ENCODE assay signal across 9 mouse cellular contexts in genomic region chr5:111217447-111218110, GRCm38 (mm10).
DNase-seq lines count a peak whose midpoint lies in the region; ATAC-seq and TF ChIP-seq lines count a peak whose summit lies in the region.
"Had no signal": no experiment of that assay in that cellular context is flagged by ENCODE, and none has a peak within 500 bp of the region (broad histone marks: within the 10 kb centered on the region; RNA-seq: fewer than 3 reads in every experiment).

No protein-coding gene starts in this region.

- no peak for ATAC-seq in stomach, embryonic 14.5 days (ENCODE audit: insufficient number of reproducible peaks, insufficient read depth, low FRiP score, low read depth)
- no peak for ATAC-seq in stomach, postnatal 0 days (ENCODE audit: low FRiP score, low TSS enrichment)
- peak; percentile 81 for ATAC-seq in lung, postnatal 0 days

- peak overlapping the region; percentile 39; the same call in 1 of the 2 replicates for H3K27ac ChIP-seq in stomach, embryonic 14.5 days (ENCODE audit: low read length)
- H3K27ac ChIP-seq in stomach, postnatal 0 days (replicated peaks), result no peak overlapping the region
- peak overlapping the region; percentile 63 for H3K27ac ChIP-seq in lung, postnatal 0 days (ENCODE audit: low read length)

- H3K9ac ChIP-seq in stomach, embryonic 14.5 days (replicated peaks; ENCODE audit: low read depth, low read length), result no peak overlapping the region
- H3K9ac ChIP-seq in stomach, postnatal 0 days (ENCODE audit: low read length), result no peak overlapping the region
- H3K9ac ChIP-seq in lung, postnatal 0 days (replicated peaks; ENCODE audit: low read depth), result no peak overlapping the region

- H3K4me1 ChIP-seq in stomach, embryonic 14.5 days (ENCODE audit: control insufficient read depth, insufficient read depth, low read length), result peaks cover 20% of the 10 kb centered on the region
- no peaks in the 10 kb centered on the region for H3K4me1 ChIP-seq in stomach, postnatal 0 days (replicated peaks; ENCODE audit: control insufficient read depth, insufficient read depth)
- no peaks in the 10 kb centered on the region for H3K4me1 ChIP-seq in lung, postnatal 0 days (ENCODE audit: insufficient read depth, low read depth, low read length)

- H3K27me3 ChIP-seq in stomach, embryonic 14.5 days (ENCODE audit: control insufficient read depth, insufficient read depth, low read length), result no peaks in the 10 kb centered on the region
- no peaks in the 10 kb centered on the region for H3K27me3 ChIP-seq in stomach, postnatal 0 days (ENCODE audit: control insufficient read depth, insufficient read depth, low read length)
- no peaks in the 10 kb centered on the region for H3K27me3 ChIP-seq in lung, postnatal 0 days (replicated peaks; ENCODE audit: insufficient read depth, low read length)

- no peak for TF ChIP-seq EP300 in stomach, postnatal 0 days (optimal IDR thresholded peaks at IDR 0.05)
- TF ChIP-seq EP300 in lung, postnatal 0 days (IDR thresholded peaks at IDR 0.05), result no peak

- TF ChIP-seq CTCF in stomach, postnatal 0 days (IDR thresholded peaks at IDR 0.05; ENCODE audit: low read depth), result no peak
- no peak for TF ChIP-seq CTCF in lung, postnatal 0 days (IDR thresholded peaks at IDR 0.05)

- H3K4me2 ChIP-seq in stomach, embryonic 14.5 days (replicated peaks; ENCODE audit: low read depth, low read length), result no peak overlapping the region
- H3K4me2 ChIP-seq in stomach, postnatal 0 days (replicated peaks; ENCODE audit: low read depth), result no peak overlapping the region
- no peak overlapping the region for H3K4me2 ChIP-seq in lung, postnatal 0 days (replicated peaks; ENCODE audit: low read depth, low read length)

- DNase-seq in cerebellum, postnatal 25 days, result peak; percentile 32 to 34
- DNase-seq in cerebellum, adult 18-20 months, result no peak
- no peak for DNase-seq in stomach, postnatal 0 days (ENCODE audit: low spot score)
- peak; percentile 56 for DNase-seq in lung, postnatal 0 days (ENCODE audit: low spot score)
- DNase-seq in adrenal gland, adult (ENCODE audit: inconsistent age in 2 of 2, low spot score in 1 of 2), result no peak
- no peak for DNase-seq in left cerebral cortex, adult 18-20 months (ENCODE audit: low spot score in 2 of 2)
- no peak for DNase-seq in frontal cortex, postnatal 10 days (ENCODE audit: low spot score in 2 of 2)
- DNase-seq: cerebellum, adult 9-10 months had no signal

- H3K9me3 ChIP-seq in stomach, embryonic 14.5 days (ENCODE audit: control insufficient read depth, low read depth, low read length), result no peaks in the 10 kb centered on the region
- no peaks in the 10 kb centered on the region for H3K9me3 ChIP-seq in stomach, postnatal 0 days (ENCODE audit: control insufficient read depth, low read length)
- no peaks in the 10 kb centered on the region for H3K9me3 ChIP-seq in lung, postnatal 0 days (ENCODE audit: low read length)

- 63% methylated on average over 18 of the region's 18 CpGs for WGBS in stomach, embryonic 14.5 days
- WGBS in stomach, postnatal 0 days, result 64% methylated on average over 18 of the region's 18 CpGs
- WGBS in lung, postnatal 0 days, result 56% methylated on average over 18 of the region's 18 CpGs

- no peak overlapping the region for H3K4me3 ChIP-seq in stomach, embryonic 14.5 days (ENCODE audit: low read depth, low read length)
- H3K4me3 ChIP-seq in stomach, postnatal 0 days (ENCODE audit: low read depth, low read length), result no peak overlapping the region
- H3K4me3 ChIP-seq in lung, postnatal 0 days (ENCODE audit: low read depth, low read length), result no peak overlapping the region

- H3K36me3 ChIP-seq in stomach, embryonic 14.5 days (ENCODE audit: control insufficient read depth, insufficient read depth, low read length), result no peaks in the 10 kb centered on the region
- no peaks in the 10 kb centered on the region for H3K36me3 ChIP-seq in stomach, postnatal 0 days (ENCODE audit: control insufficient read depth, insufficient read depth, low read length)
- no peaks in the 10 kb centered on the region for H3K36me3 ChIP-seq in lung, postnatal 0 days (ENCODE audit: insufficient read depth, low read length)

Comparison
In these comparisons a context has a peak if more than half of its experiments do, and no peak if none do; other contexts are left out.
1. DNase-seq: peak in cerebellum, postnatal 25 days (2 of 2) and lung, postnatal 0 days (single experiment); none in cerebellum, adult 18-20 months (0 of 2), stomach, postnatal 0 days (single experiment), adrenal gland, adult (0 of 2), left cerebral cortex, adult 18-20 months (0 of 2) and frontal cortex, postnatal 10 days (0 of 2).